Mouse (Mus musculus): ENCODE measurements around the gene Zbtb38. TPM values are rescaled to one million over a fixed set of nuclear protein-coding genes. Genes with fewer than 3 reads are reported as not detected.

The Zbtb38 gene
- total RNA-seq, 4 experiments from 2014 or later, result 32.6 to 33.9 (median 32.9) TPM

DNA sequence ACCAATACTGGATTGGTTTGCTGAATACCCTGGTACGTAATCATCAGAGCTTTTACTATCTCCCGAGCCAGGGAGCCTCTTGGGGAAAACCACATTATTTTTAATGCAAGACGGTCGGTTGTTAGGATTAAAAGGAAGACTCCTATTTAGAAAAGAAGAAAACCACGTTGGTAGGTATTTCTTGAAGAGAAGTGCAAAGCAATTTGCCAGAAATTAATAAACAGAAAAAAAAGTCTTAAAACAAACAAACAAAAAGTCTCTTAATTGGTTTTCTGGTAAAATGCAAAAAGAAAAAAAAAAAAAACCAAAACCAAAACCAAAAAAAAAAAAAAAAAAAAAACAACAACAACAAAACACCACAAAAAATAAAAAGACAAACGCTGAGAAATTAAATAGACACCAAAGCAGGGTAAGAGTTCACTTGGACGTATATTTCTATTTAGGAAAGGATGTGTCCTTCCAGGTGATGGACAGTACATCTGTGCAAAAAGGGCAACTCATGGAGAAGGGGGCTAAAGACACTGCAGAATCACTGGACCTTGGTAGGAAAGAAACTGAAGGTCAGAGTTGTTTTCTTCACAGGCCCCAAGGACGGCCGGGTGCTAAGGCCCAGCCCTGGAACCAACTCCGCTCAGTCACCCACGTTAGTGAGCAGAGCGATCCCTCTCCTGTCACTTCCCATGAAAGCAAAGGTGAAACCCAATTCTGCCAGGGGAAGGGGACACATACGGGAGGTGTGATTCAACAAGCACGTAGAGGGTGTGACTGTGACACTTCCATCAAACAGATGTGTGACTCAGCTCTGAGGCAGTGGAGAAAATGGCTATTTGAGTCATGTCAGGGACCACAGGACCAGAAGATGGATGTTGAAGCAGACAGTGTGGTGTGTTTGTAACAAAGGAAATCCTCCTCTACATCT is 38.9 kb downstream of the Zbtb38 start:
- no peak for DNase-seq (ENCODE audit: low spot score in 2 of 2)

- peak; percentile 51 to 52 for DNase-seq (ENCODE audit: low spot score in 2 of 2)
Observed at GRCm38 (mm10) chr9:96712758-96713471, 39.7 kb downstream of the Zbtb38 start.

GRCm38 (mm10) chr9:96712045-96712444 is 40.6 kb downstream of the Zbtb38 start:
- no peak for DNase-seq (ENCODE audit: low spot score in 2 of 2)

GRCm38 (mm10) chr9:96710241-96710946 is 42.2 kb downstream of the Zbtb38 start:
- no peak for DNase-seq (ENCODE audit: low spot score in 2 of 2)

DNA sequence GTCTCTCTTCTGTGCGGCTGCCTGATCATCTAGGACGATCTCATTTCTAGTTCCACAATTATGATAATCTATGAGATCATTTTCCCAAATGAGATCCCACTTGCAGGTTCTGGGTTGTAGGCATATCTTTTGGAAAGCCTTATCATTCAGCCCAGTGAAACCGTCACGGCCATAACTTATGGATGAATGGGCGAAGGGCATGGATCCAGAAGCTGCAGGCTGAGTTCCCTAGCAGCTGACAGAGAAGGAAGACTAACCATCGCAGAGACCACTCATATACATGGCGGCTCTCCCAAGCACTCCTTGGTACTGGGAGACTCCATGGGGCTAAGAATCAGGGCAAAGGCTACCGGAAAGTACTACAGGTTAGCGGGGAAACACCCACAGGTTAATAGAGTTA is 43.7 kb downstream of the Zbtb38 start:
- DNase-seq (ENCODE audit: low spot score in 2 of 2), result no peak

DNA sequence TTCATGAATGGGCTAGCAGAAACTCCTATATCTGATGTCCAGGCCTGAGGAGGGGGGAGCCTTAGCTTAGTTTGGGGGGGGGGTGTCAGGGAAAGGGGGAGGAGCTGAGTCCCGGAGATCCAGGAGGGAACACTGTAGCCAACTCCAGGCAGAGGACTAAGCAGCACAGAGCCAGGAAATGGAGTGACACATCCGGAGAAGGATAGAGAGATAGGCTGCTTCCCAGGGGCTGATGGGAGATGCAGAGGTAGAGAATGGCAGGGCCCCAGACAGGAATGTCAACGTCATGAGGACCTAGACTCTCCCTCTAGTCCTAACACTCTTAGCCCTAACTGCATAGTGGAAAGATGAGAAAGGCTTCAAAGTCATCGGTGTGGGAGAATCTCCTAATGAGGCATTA is 44.7 kb downstream of the Zbtb38 start:
- no peak for DNase-seq (ENCODE audit: low spot score in 2 of 2)

DNA sequence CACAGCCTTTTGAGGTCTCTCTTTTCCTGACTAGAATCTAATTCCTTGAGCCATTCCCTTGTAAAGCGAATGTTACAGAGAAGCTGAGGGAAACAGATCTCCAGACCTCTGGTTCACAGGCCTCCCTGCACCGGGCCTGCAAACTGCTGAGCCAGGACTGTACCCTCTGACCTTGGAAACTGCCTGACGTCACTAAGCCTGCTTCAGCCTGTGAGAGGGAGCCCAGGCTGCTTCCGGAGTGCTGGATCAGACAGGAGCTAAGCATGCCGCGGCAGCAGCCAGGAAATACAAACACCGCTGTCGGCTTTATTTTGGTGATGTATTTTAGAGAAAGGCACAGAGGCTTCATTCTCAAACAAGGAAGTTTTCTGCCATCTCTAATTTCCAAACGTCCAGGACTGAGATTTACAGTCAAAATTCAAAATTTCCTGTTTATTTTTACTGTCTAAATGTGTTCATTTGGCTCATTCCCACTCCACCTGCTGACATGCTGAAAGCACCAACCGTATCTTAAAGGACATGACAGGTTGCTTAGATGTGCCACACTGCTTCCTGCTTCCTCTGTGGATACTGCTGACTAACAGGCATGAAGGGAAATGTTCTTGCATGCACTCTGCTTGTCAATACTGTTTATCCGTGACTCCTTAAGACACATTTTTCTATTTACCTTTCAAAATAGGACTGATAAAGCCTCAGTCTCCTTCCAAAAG is 46.9 kb downstream of the Zbtb38 start:
- peak; percentile 66 to 69 for DNase-seq (ENCODE audit: low spot score in 2 of 2)

- no peak for DNase-seq (ENCODE audit: low spot score in 2 of 2)
Observed at GRCm38 (mm10) chr9:96704935-96705334, 47.7 kb downstream of the Zbtb38 start.

- DNase-seq (ENCODE audit: low spot score in 2 of 2), result no peak
Observed at GRCm38 (mm10) chr9:96701891-96702290, 50.7 kb downstream of the Zbtb38 start.

DNA sequence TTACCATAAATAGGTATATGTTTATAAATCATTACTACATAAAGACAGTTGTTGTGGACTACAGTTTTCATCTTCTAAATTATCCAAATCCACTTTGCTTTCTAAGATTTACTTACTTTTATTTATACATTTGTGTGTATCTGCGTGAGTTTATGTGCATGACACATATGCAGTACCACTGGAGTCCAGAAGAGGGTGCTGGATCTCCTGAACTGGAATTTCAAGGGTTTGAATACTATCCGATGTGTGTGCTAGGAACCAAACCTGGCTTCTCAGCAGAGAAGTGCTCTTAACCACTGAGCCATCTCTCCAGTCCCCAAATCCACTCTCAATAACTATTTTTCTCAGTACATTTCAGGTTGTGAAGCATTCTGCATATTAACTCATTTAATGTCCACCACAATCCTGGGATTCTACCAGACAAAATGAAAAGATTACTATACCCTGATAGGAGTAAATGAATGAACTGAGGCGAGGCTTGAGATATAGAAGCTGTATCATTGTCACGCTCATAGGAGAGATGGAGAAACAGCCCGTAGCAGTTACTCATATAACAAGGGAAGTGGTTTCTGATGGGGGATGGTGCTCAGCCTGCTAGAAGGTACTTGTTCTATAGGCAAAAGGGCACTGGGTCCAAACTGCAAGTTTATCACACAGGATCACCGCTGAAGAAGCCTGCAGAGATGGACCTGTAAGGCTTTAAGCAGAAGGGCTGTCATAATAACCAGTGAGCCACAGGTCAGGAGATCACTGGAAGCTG is 53.2 kb downstream of the Zbtb38 start:
- no peak for DNase-seq (ENCODE audit: low spot score in 2 of 2)

- no peak for DNase-seq (ENCODE audit: low spot score in 2 of 2)
Observed at GRCm38 (mm10) chr9:96696788-96697492, 55.7 kb downstream of the Zbtb38 start.

GRCm38 (mm10) chr9:96696141-96696561 is 56.5 kb downstream of the Zbtb38 start:
- peak in 1 of 2 experiments; percentile 45 for DNase-seq (ENCODE audit: low spot score in 2 of 2)

GRCm38 (mm10) chr9:96690461-96690863 is 62.2 kb downstream of the Zbtb38 start:
- no peak for DNase-seq (ENCODE audit: low spot score in 2 of 2)

DNA sequence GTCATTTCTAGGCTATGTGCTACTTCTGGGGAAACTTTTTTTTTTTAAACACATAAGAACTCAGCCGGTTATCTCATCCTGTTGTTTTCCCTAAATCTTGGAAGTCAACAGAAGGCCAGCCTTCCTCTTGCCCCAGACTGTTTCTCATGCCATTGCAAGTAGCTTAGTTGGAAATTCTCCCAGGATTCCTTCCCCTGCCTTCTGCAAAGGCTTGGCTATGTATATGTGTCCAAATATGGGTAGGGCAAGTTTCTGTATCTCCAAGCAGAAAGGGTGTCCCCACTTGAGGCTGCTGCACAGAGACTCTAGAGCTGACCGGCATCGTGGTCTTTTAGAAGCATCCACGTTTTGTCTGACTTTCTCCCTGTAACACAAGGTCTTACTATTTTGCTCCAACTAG is 63.6 kb downstream of the Zbtb38 start:
- DNase-seq (ENCODE audit: low spot score in 2 of 2), result no peak

GRCm38 (mm10) chr9:96688194-96688875 is 64.3 kb downstream of the Zbtb38 start:
- DNase-seq (ENCODE audit: low spot score in 2 of 2), result no peak

- DNase-seq (ENCODE audit: low spot score in 2 of 2), result no peak
Observed at GRCm38 (mm10) chr9:96687591-96688186, 64.9 kb downstream of the Zbtb38 start.

GRCm38 (mm10) chr9:96685600-96686084 is 67.0 kb downstream of the Zbtb38 start:
- DNase-seq (ENCODE audit: low spot score in 2 of 2), result no peak

DNA sequence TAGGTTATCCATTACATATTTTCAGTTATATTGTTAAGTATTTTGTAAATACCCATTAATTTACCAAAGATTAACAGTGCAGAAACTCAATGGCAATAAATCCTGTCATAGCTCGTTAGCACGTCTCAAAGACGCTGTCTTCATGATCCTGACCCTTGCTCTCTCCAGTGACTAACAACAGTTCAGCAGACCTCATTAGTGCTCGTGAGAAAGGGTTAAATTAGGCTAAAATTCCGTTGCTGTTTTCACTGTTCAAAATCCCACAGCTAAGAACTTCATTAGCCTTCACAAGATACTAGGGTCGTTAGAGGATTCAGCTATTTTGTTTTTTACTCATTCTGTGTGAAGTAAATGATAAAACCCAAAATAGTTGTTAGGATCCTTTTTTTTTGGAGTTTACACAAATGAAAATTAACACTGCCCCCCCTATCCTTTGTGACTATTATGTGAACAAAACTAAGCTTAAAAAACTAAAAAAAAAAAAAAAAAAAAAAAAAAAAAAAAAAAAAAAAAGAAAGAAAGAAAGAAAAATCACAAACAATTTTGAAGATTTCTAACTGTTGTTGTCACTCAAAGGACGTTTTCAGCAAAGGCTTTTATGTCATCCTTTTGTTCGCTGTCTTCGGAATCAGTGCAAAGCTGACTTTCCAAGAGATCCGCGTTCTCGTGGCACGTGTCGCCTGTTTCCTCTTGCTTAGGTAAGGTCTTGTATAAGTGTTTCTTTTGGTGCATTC is 67.6 kb downstream of the Zbtb38 start:
- no peak for DNase-seq (ENCODE audit: low spot score in 2 of 2)
